Mouse (Mus musculus): ENCODE measurements around the gene Gprasp2.
A peak's percentile ranks its signal among the peaks of the same experiment; 100 is the strongest.
"Not testable (repeated sequence)": the region's sequence is repeated elsewhere in the genome, so short reads cannot be mapped to it uniquely, and the experiment has no call there.

The Gprasp2 gene

GRCm38 (mm10) chrX:135838521-135839360 is at the start of gene Gprasp2:
TSS of gene Gprasp2 (plus strand) at chrX:135839034.
- not testable (repeated sequence) for DNase-seq (ENCODE audit: low spot score in 2 of 2)

GRCm38 (mm10) chrX:135791536-135791935 is 47.3 kb upstream of the Gprasp2 start:
- DNase-seq (ENCODE audit: low spot score in 2 of 2), result no peak

GRCm38 (mm10) chrX:135792326-135792725 is 46.5 kb upstream of the Gprasp2 start:
- DNase-seq (ENCODE audit: low spot score in 2 of 2), result no peak

GRCm38 (mm10) chrX:135795591-135796304 is 43.1 kb upstream of the Gprasp2 start:
- DNase-seq (ENCODE audit: low spot score in 2 of 2), result peak in 1 of 2 experiments; percentile 13

GRCm38 (mm10) chrX:135796305-135797211 is 42.3 kb upstream of the Gprasp2 start:
- DNase-seq (ENCODE audit: low spot score in 2 of 2), result not testable (repeated sequence)

GRCm38 (mm10) chrX:135797212-135797644 is 41.6 kb upstream of the Gprasp2 start, which contains the start of gene Bhlhb9:
TSS of gene Bhlhb9 (plus strand) at chrX:135797594.
- peak; percentile 28 to 46 for DNase-seq (ENCODE audit: low spot score in 2 of 2)

GRCm38 (mm10) chrX:135804149-135804548 is 34.7 kb upstream of the Gprasp2 start:
- no peak for DNase-seq (ENCODE audit: low spot score in 2 of 2)

GRCm38 (mm10) chrX:135805780-135806179 is 33.1 kb upstream of the Gprasp2 start:
- DNase-seq (ENCODE audit: low spot score in 2 of 2), result peak in 1 of 2 experiments; percentile 5

- not testable (repeated sequence) for DNase-seq (ENCODE audit: low spot score in 2 of 2)
Measured at GRCm38 (mm10) chrX:135835896-135836295, 2.9 kb upstream of the Gprasp2 start.

GRCm38 (mm10) chrX:135837896-135838295 is 938 bp upstream of the Gprasp2 start:
- no peak for DNase-seq (ENCODE audit: low spot score in 2 of 2)

GRCm38 (mm10) chrX:135839397-135840391 is 860 bp downstream of the Gprasp2 start:
- peak; percentile 10 to 25 for DNase-seq (ENCODE audit: low spot score in 2 of 2)

GRCm38 (mm10) chrX:135866806-135867205 is 28.0 kb downstream of the Gprasp2 start:
- not testable (repeated sequence) for DNase-seq (ENCODE audit: low spot score in 2 of 2)

GRCm38 (mm10) chrX:135876679-135877078 is 37.8 kb downstream of the Gprasp2 start:
- no peak for DNase-seq (ENCODE audit: low spot score in 2 of 2)

- no peak for DNase-seq (ENCODE audit: low spot score in 2 of 2)
Measured at GRCm38 (mm10) chrX:135879626-135880025, 40.8 kb downstream of the Gprasp2 start.

- peak; percentile 47 to 59 for DNase-seq (ENCODE audit: low spot score in 2 of 2)
Measured at GRCm38 (mm10) chrX:135885411-135886233, 46.8 kb downstream of the Gprasp2 start.

- peak in 1 of 2 experiments; percentile 3 for DNase-seq (ENCODE audit: low spot score in 2 of 2)
Measured at GRCm38 (mm10) chrX:135886234-135886585, 47.4 kb downstream of the Gprasp2 start.
